Mouse (Mus musculus): Measurements from ENCODE around the gene Epb41l2.

Gene Epb41l2

DNA sequence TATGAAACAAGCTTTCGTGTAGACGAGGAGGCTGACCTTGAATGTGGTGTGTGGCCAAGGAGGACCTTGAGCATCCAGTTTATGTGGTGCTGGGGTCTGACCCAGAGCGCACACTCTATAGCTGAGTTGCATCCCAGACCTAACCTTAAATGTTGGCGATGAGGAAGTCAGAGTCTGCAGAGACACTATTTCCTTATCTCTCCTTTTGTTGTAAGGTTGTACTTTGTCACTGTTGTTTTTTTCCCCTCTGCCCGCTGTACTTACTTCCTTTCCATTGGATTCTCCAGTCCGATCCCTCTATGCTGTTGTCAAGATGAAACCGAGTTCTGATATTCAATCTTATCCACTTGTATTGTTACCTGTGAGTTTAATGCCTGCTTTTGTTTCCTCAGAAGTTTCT, 5.6 kb downstream of the Epb41l2 start:
- no peak for DNase-seq (ENCODE audit: extremely low spot score, low spot score)

DNA sequence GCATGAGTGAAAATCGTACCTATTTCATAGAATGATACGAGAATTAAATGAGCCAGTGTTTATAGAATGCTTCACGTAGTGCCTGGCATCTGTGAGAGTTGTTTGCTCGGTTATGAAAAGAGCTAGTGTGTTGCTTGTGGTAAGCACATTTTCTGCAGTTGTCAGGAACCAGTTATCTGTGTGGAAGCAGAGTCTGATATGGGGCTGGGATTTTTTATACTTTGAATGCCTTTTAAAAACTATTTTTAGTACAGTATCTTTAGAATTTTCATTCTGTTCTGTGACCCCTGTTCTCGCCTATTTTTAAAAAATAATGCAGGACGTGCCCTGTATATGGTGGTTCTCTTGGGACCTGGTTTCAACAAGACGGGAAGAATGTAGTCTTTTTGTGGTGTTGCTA, 6.1 kb downstream of the Epb41l2 start:
- DNase-seq (ENCODE audit: extremely low spot score, low spot score) = no peak

DNA sequence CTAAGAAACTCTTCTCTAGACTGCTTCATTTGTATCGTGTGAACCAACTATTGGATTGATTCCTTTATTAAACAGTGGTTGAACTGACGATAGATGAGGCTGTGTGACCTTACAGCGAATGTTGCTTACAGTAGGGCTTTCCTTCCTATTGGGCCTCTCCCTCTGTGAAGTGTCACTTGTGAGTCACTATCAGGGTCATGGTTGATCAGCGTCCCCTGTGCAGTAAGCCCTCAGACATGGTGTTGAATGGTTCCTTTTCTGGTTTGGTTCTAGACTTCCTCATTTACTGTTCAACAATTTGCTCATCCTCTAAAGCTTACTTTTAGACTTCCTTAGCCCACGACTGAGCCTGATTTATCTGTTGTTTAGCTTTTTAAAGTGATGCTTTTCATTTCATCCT, 7.1 kb downstream of the Epb41l2 start:
- no peak for DNase-seq (ENCODE audit: extremely low spot score, low spot score)

DNA sequence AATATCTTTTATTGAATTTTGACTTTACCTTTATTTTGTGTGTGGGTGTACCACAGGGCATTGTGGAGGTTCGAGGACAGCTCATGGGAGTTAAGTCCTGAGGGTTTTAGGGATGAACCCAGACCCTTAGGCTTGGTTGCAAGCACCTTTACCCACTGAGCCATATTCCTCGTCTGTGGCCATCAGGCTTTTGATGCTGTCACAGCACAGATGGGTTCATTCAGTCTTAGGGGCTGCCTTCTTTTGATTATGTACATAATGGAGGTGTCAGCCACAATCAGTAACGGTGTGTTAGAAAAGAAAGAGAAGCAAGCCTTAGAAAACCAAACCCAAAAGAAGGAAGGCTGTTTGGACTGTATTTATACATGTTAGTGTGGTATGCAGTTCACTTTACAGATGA, 9.3 kb downstream of the Epb41l2 start:
- DNase-seq (ENCODE audit: extremely low spot score, low spot score) = no peak

DNA sequence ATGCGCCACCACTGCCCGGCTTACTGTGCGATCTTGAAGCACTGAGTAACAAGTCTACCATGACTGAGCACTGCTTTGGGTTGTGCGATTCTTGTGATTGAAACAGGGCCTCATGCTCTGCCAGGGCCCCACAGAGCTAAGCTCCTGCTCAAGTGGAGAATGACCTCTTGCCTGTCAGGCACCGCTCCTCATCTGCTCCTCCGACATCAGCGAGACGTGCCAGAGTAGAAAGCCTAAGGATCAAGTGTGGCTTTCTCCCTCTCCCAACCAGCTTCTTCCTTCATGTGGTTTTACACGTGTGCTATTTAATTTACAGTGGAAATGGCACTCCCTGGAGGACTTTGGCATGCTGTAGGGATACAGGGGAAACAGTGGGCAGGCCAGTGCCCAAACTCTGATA, 10.1 kb downstream of the Epb41l2 start:
- no peak for DNase-seq (ENCODE audit: extremely low spot score, low spot score)

DNA sequence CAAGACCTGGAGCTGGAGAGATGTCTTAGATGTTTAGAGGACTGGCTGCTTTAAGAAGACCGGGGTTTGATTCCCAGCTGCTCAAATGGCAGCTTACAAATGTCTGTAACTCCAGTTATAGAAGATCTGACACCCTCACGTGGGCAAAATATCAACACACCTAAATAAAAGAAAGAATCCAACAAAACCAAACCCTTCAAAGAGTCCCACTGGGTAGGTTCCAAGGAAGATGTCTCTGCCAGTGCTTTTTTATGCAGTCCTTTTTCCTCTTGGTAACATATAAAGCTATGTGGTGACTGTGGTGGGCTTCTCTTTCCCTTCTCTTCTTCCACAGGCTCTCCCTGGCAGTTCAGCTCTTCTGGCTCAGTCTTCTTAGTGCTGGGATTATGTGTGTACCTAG, 11.7 kb downstream of the Epb41l2 start:
- no peak for DNase-seq (ENCODE audit: extremely low spot score, low spot score)

DNA sequence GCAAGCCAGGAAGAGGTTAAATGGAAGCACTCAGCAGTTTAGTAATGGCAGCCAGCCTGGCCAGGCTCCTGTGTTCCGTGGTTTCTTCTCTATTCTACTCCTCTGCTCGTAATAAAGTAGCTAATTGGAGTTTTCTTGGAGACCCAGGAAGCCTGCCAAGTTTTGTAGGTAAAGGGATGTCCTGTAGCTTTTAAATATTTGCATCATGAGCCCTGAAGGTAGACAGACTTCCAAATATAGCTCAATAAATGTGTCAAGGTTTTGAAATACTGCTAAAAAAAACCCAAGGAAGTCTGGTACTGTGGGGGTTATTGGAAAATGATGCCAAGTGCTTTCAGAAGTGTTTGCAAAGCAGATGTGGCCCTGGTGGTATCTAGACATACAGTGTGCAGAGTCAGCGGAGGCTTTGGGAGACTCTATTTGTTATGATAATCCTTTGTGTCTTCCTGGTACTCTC, 12.3 kb downstream of the Epb41l2 start:
- DNase-seq (ENCODE audit: extremely low spot score, low spot score) = no peak

DNA sequence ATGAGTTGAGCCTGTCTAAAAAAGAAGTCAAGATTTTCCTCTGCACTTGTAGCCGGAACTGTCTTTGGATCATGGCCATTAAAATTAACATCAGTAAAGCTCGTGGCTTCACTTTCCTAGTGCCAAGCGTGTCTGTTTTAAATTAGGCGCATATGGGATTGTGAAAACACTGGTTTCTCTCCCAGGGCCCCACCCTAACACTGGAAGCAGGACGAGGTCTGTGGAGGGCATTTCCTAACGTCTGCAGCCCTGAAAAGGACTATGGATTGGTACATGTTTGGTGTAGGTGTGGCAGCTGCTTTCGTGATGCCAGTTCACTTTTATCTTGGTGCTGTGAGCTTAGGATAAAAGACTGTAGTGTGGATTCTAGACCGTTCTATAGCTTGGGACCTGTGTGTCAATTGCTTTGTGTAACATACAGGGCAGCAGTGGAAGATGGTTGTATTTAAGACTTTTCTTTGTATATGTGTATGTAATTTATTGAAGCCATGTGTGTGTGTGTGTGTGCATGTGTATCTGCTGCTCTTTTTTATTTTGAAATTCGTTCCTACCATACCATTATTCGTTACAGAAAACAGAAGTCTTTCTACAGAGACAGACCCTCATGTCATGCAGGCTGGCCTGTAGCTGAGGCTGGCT, 13.0 kb downstream of the Epb41l2 start:
- no peak for DNase-seq (ENCODE audit: extremely low spot score, low spot score)

DNA sequence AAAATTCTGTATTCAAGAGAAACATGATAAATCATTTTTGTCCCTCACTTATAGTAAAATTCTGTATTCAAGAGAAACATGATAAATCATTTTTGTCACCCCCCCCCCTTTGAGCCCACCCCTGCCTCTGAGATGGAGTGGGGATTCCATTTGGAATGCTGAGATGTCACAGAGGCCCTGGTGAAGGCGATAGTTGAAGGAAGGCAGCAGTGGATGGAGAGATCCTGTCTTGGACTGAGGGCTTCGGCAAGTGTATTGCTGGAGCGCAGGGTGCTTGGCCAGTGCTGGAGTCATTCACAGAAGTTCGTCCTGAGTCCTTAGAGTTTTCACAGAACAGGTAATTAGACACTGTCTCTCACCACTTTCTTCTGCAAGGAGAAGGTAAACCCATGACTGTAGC, 15.4 kb downstream of the Epb41l2 start:
- no peak for DNase-seq (ENCODE audit: extremely low spot score, low spot score)

DNA sequence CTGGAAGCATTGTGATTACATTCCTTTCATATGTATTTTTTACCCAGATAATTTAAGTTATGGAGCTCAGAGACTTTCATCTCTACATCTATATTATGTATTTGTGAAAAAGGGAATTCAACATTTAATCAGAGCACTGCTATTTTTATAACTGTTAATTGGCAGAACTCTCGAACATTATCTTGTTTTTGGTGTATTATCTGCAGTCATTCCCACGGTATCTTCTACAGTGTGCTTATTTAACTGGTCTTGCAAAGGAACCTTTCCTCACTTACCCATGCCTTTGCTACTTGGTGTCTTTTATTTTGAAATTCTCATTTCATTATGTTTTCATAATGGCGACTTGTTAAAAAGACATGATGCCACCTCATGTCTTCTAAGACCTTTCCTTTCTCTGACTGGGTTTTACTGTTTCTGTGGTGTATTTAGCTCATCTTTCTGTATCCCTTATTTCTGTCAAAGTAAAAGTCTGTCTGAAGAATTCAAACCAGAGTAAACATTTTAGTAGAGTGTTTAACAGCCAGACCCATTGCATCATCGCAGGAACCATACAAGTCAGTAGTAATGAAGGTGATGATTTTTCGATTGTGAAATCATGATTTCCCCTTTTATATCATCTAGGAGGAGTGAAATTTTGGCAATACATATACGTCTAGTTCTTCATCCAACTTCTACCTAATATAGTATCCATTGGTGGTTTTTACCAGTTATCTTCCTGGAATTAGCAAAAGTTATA, 21.3 kb downstream of the Epb41l2 start:
- DNase-seq (ENCODE audit: extremely low spot score, low spot score) = no peak

DNA sequence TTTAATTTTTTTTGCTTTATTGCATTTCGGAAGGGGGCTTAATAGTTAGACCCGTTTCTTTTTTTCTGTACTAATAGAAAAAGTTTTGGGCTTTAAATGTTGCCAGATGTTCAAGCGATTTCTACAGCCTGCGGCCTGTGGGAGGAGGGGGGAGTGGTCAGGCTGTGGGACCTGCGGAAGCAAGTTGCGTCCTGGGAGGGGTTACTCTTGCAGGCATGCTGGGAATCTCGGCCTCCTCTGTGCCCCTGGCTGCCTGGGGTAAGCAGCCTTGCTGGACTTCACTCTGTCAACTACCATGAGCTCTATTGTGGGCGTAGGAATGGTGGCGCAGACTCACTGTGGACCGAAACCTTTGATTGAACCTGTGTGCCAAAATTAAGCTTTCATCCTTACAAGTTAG, 22.4 kb downstream of the Epb41l2 start:
- peak; percentile 38 for DNase-seq (ENCODE audit: extremely low spot score, low spot score)

DNA sequence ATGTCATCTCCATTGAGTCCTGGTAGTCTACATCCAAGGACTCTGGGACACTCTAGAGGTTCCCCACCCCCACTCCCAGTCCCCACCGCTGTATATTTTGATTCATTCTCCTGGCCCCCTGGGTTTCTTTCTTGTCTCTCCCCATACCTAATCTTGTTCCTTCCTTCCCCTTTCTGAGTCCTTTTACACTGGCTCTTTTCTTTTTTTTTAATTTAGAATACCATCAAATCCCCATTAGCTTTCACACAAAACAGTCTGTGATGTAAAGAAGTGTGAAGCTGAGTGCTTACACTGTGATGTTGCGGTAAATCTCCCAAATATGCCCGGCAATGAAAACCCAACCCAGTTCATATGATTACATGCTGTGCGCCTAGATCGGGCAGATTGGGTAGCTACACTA, 23.6 kb downstream of the Epb41l2 start:
- no peak for DNase-seq (ENCODE audit: extremely low spot score, low spot score)

DNA sequence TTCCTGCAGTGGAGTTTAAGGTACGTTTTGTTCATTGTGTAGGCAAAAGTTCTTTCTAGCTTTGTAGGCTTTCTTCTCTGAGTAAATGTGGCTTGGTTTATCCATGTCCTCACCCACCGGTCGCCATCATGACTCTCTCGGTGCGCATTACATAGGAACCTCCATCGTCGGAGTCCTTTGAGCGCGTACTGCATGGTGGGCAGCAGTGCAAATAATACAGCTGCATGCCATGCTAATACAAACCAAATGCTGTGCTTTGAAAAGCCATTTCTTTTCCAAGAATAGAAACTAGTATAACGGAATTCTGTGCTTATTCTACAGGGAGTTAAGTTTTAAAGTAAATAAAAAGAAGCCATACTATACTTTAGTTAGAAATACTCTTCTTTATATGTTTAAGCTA, 24.8 kb downstream of the Epb41l2 start:
- DNase-seq (ENCODE audit: extremely low spot score, low spot score) = no peak

DNA sequence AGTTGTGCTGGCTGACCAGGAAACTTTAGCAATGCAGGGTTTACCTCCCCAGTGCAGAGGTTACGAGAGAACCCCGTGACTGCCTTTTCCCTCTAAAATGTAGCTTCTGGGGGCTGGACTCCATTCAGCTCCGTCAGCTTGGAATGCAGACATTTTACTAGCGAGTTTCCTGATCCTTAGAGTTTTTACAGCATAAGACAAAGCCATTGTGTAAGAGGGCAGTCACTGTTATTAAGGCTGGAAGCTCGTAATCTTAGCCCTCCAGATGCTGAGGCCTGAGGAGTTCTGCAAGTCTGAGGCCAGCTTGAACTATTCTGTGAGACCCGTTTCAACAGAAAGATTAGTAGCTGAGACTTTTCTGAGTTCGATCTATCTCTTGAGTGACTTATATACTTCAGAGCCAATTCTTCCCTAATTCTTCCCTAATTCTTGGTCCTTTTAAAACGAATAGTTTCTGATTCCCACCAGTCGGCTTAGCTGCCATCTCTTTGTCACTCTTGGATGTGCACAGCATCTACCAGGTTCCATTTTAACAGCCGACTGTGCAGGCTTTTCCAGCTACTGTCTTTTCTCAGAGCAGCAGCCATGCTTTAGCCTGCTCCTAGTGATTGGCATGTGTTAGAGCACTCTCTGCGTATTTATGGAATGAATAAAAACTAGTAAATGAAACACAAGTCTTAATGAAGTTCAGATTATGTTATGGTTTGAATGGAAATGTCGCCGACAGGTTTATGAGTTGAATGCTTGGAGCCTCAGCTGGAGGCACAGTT, 26.4 kb downstream of the Epb41l2 start:
- no peak for DNase-seq (ENCODE audit: extremely low spot score, low spot score)

DNA sequence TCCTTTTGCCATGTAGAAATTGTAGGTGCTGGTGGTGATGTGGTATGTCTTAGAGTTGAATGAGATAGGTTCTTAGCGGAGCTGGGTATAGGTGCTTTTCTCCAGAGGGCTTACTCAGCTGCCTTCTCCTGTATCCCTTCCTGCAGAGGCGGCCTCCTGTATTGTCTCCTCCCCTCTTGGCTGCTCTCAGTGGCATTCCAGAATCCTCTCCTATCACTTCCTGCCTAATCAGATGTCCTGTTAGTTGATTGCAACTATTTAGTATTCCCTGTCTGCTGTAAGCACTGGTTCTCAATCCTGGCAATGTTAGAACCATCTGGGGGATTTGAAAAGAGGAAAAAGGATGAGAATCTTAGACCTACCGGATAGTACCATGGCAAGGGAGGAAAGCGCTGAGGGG, 27.3 kb downstream of the Epb41l2 start:
- no peak for DNase-seq (ENCODE audit: extremely low spot score, low spot score)

DNA sequence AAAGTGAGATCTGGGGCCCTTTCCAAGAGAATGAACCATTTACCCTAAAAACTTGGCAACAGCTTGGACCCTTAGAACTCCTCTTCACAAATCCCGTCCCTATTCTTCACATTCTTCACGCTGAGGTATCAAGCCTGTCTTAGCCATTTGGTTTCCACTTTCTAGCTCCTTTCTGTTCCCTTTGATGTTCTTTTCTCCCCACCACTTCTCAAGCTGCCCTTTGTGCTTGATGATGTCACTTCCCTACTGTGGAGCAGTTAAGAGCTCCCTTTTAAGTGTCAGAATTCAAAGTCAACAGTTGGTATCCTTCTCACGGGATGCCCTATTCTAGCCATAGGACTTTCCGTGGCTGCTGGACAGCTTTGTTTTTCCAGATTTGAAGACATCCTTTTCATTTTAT, 27.7 kb downstream of the Epb41l2 start:
- DNase-seq (ENCODE audit: extremely low spot score, low spot score) = no peak

DNA sequence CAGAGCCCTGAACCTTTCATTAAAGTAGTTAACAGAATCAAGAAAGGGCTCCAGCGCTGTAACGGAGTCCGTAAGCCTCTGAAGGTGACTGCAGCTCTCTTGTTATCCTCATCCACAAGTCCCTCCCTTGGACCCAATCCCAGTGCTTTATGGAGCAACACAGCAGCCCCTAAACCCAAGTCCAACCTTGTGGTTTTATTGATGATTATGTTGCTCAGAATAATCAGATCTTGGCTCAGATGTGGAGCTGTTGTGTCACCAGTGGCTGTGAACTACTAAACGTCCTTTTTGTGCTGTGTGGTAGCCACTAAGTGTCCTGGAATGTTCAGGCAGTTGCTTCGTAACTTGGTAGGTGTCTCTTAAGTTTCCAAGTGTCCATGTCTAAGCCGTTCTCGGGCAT, 33.2 kb downstream of the Epb41l2 start:
- DNase-seq (ENCODE audit: extremely low spot score, low spot score) = no peak

DNA sequence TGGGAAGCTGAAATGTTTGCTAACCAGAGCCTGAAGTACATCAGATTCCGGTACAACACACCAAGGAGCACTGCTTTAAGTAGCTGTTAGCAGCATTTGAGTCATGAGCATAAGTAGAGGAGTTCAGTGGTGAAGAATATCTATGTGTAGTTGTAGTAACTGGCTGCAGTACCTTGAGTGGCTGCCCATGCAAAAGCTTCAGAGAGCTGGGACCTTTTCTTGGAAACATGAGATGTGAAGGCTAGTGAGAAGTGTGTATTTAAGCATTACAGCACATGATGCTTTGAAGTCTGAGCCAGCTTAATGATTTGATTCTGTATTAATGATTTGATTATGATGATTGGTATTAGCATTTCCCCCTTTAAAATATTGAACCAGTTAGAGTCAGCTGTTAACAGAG, 34.1 kb downstream of the Epb41l2 start:
- no peak for DNase-seq (ENCODE audit: extremely low spot score, low spot score)

DNA sequence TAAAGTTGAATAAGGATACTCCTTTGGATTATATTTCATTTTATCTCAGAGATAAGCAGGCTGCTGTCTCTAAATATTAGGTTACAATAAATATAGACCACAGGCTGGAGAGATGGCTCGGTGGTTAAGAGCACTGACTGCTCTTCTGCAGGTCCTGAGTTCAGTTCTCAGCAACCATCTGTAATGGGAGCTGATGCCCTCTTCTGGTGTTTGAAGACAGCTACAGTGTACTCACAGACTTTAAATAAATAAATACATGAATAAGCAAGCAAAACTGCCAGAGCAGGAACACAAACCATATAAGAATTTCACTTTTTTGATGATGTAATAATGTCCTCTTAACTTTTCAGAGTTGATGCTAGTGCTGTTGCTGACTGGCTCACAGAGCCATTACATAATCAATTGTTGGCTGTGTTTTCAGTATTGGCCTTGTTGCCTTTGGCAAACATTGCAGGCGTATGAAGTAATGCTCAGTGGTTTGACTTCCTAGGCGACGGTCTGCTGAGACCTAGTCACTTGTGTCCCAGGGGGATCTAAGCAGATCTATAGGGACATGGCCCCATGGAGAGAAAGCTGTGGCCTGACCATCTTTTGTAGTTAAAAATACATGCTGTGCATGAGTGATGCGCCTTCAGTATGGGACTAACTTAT, 35.8 kb downstream of the Epb41l2 start:
- DNase-seq (ENCODE audit: extremely low spot score, low spot score) = no peak

DNA sequence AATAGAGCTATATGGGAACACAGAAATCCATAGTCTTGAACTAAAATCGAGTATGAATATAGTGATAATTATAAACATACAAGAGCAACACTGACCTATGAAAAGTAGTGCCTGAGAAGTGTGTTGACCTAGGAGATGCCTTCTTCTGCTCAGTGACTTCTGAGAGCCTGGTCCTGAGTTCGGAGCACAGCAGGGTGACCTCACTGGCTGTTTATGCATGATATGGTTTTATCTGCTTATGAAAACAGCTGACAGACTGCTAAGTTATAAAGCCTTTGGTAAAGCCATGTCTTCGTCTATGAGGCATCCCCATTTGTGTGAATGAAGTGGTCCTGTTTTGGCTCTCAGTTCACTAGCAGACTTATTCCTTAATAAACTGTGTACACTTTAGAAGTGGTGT, 37.3 kb downstream of the Epb41l2 start:
- DNase-seq (ENCODE audit: extremely low spot score, low spot score) = no peak

DNA sequence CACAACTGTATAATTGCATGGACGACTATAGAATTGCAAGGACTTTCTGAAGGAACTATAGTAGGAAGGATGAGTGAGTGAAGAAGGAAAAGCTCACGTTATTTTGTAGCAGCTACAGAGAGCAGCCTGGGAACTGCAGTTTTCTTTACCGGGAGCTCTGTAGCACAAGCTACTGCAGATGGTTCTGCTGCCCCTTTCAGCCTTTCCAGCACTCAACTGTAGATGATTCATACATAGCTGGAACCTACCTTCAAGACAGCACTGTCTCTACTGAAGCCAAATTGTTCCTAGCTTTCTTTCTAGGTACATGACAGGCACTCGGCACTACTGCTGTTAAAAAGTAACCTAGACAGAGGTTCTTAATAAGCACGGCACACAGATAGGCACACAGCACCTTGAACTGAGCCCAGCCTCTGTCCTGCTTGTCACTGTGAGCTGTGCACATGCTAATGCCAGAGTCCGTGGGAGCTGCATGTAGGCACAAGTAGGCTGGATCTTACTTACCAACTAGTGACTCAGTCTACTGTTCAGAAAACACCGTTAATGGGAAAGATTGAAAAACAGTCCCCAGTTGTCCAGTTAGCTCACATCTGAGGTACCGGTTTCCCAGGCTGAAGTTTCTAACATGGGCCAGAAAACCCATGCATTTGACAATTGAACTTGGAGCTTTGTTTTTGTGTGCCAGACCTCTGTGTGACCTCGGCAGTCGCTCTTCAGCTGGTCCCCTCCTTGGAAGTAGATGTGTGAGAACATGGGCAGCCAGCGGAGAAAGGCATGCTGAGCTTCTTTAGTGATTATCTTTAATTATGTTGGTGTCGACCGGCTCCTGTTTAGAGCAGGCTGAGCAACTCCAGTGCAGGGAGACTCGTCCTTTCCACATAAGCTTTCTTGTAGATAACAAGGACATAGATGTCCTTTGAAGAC, 38.4 kb downstream of the Epb41l2 start:
- DNase-seq (ENCODE audit: extremely low spot score, low spot score) = no peak
